Mouse (Mus musculus) megakaryocyte-erythroid progenitor cell, adult 5 weeks (primary cell): ENCODE results near the gene Hnrnpul2. TPM values are rescaled to one million over a fixed set of nuclear protein-coding genes. Genes with fewer than 3 reads are reported as not detected.

Experiments used
- polyA plus RNA-seq: library from polyadenylated mRNA; stranded (reverse); fragments of >175 nt; gene quantifications from 2 replicates; pipeline ENCODE4 v1.2.3, GENCODE M21; 2012

Gene Hnrnpul2
- polyA plus RNA-seq, 1 experiment = 136 TPM

Other genes with a start within 250 kb of the Hnrnpul2 start
- 0.02 TPM in 1 of 2 replicates, not detected in the other for gene Slc22a8, start 228.8 kb upstream of the Hnrnpul2 start, polyA plus RNA-seq
- gene Slc22a6, start 202.0 kb upstream of the Hnrnpul2 start, polyA plus RNA-seq = not detected in 2 replicates
- 0.06 and 0.22 TPM in 2 replicates for gene Chrm1, start 156.2 kb upstream of the Hnrnpul2 start, polyA plus RNA-seq
- 116 and 163 TPM in 2 replicates for gene Slc3a2, start 96.6 kb upstream of the Hnrnpul2 start, polyA plus RNA-seq
- gene Wdr74, start 84.2 kb upstream of the Hnrnpul2 start, polyA plus RNA-seq = 37.5 and 45.6 TPM in 2 replicates
- gene 1700092M07Rik, start 79.3 kb upstream of the Hnrnpul2 start, polyA plus RNA-seq = 1.1 and 2.8 TPM in 2 replicates
- 24.2 and 27.7 TPM in 2 replicates for gene Stx5a, start 78.6 kb upstream of the Hnrnpul2 start, polyA plus RNA-seq
- gene Nxf1, start 62.9 kb upstream of the Hnrnpul2 start, polyA plus RNA-seq = 37.5 and 54.2 TPM in 2 replicates
- 51.0 and 63.4 TPM in 2 replicates for gene Tmem223, start 49.0 kb upstream of the Hnrnpul2 start, polyA plus RNA-seq
- 61.1 and 78.1 TPM in 2 replicates for gene Tmem179b, start 45.5 kb upstream of the Hnrnpul2 start, polyA plus RNA-seq
- gene Taf6l, start 33.6 kb upstream of the Hnrnpul2 start, polyA plus RNA-seq = 35.3 and 40.4 TPM in 2 replicates
- gene Polr2g, start 21.4 kb upstream of the Hnrnpul2 start, polyA plus RNA-seq = 5.0 and 6.5 TPM in 2 replicates
- 0.30 and 0.85 TPM in 2 replicates for gene Zbtb3, start 17.5 kb upstream of the Hnrnpul2 start, polyA plus RNA-seq
- 2.8 and 3.5 TPM in 2 replicates for gene Ttc9c, start 677 bp upstream of the Hnrnpul2 start, polyA plus RNA-seq
- gene AC129217.1, start 9.8 kb downstream of the Hnrnpul2 start, polyA plus RNA-seq = 141 and 155 TPM in 2 replicates
- 91.7 and 97.7 TPM in 2 replicates for gene Bscl2, start 17.5 kb downstream of the Hnrnpul2 start, polyA plus RNA-seq
- gene Gng3, start 19.2 kb downstream of the Hnrnpul2 start, polyA plus RNA-seq = not detected in 2 replicates
- gene Lrrn4cl, start 30.8 kb downstream of the Hnrnpul2 start, polyA plus RNA-seq = 0.07 and 0.34 TPM in 2 replicates
- 176 and 267 TPM in 2 replicates for gene Ubxn1, start 51.5 kb downstream of the Hnrnpul2 start, polyA plus RNA-seq
- 60.4 and 63.7 TPM in 2 replicates for gene Uqcc3, start 60.9 kb downstream of the Hnrnpul2 start, polyA plus RNA-seq
- 0.47 and 0.98 TPM in 2 replicates for gene Lbhd1, start 63.7 kb downstream of the Hnrnpul2 start, polyA plus RNA-seq
- not detected in 2 replicates for gene Gm49403, start 63.9 kb downstream of the Hnrnpul2 start, polyA plus RNA-seq
- 68.5 and 78.3 TPM in 2 replicates for gene 1810009A15Rik, start 68.8 kb downstream of the Hnrnpul2 start, polyA plus RNA-seq
- gene Gm49416, start 68.9 kb downstream of the Hnrnpul2 start, polyA plus RNA-seq = 10.1 and 13.2 TPM in 2 replicates
- 32.4 and 39.0 TPM in 2 replicates for gene Ints5, start 73.0 kb downstream of the Hnrnpul2 start, polyA plus RNA-seq
- 52.6 and 60.1 TPM in 2 replicates for gene Ganab, start 78.1 kb downstream of the Hnrnpul2 start, polyA plus RNA-seq
- 129 and 153 TPM in 2 replicates for gene B3gat3, start 100.4 kb downstream of the Hnrnpul2 start, polyA plus RNA-seq
- gene Rom1, start 109.3 kb downstream of the Hnrnpul2 start, polyA plus RNA-seq = 8.8 and 9.0 TPM in 2 replicates
- gene Eml3, start 109.5 kb downstream of the Hnrnpul2 start, polyA plus RNA-seq = 76.3 and 82.6 TPM in 2 replicates
- 58.4 and 74.1 TPM in 2 replicates for gene Mta2, start 121.9 kb downstream of the Hnrnpul2 start, polyA plus RNA-seq
- 28.2 and 29.0 TPM in 2 replicates for gene Tut1, start 133.8 kb downstream of the Hnrnpul2 start, polyA plus RNA-seq
- gene Eef1g, start 147.0 kb downstream of the Hnrnpul2 start, polyA plus RNA-seq = 124 and 163 TPM in 2 replicates
- 19.1 and 29.1 TPM in 2 replicates for gene Ahnak, start 169.3 kb downstream of the Hnrnpul2 start, polyA plus RNA-seq